Mouse (Mus musculus) ES-Bruce4 (cell line): Measurements from ENCODE around the gene Edn1.

Experiments
- CTCF ChIP-seq: IDR thresholded peaks from one replicate; pipeline ENCODE4 v1.8.1; 2011; ENCODE audit warnings: low read depth, low read length
- EP300 ChIP-seq: IDR thresholded peaks from 2 replicates; pipeline ENCODE4 v1.6.1; 2011; ENCODE audit warnings: low read depth, low read length; ENCODE audit not compliant: insufficient read depth
- POLR2A ChIP-seq: IDR thresholded peaks from one replicate; pipeline ENCODE4 v1.8.1; 2011; ENCODE audit warnings: low read length; ENCODE audit not compliant: insufficient read depth

GRCm38 (mm10) chr13:42292593-42292992, 8.7 kb upstream of the Edn1 start:
- TF ChIP-seq POLR2A (no peak), CTCF (no peak), EP300 (no peak)
